Mouse (Mus musculus) megakaryocyte, adult 5-6 weeks (primary cell): Measurements from ENCODE around the gene Crlf1. TPM values are rescaled to one million over a fixed set of nuclear protein-coding genes. Genes with fewer than 3 reads are reported as not detected.
A peak's percentile ranks its signal among the peaks of the same experiment; 100 is the strongest.

Experiments used
- ATAC-seq: 2 replicates; pipeline ENCODE4 v1.8.0; 2016; ENCODE audit warnings: mild to moderate bottlenecking, inconsistent platforms; ENCODE audit not compliant: poor library complexity, severe bottlenecking
- total RNA-seq, 2 experiments: library from RNA; stranded (forward) in 1 of 2; stranded (reverse) in 1 of 2; fragments of 153-499, 151-499 nt in 1 of 2; fragments of 221-1000, 200-1000 nt in 1 of 2; gene quantifications; 2 replicates each; pipeline versions ENCODE4 v1.2.3 to v1.2.4; 2015 to 2017

Gene Crlf1
- total RNA-seq, 2 experiments from 2014 or later, result not detected

DNA sequence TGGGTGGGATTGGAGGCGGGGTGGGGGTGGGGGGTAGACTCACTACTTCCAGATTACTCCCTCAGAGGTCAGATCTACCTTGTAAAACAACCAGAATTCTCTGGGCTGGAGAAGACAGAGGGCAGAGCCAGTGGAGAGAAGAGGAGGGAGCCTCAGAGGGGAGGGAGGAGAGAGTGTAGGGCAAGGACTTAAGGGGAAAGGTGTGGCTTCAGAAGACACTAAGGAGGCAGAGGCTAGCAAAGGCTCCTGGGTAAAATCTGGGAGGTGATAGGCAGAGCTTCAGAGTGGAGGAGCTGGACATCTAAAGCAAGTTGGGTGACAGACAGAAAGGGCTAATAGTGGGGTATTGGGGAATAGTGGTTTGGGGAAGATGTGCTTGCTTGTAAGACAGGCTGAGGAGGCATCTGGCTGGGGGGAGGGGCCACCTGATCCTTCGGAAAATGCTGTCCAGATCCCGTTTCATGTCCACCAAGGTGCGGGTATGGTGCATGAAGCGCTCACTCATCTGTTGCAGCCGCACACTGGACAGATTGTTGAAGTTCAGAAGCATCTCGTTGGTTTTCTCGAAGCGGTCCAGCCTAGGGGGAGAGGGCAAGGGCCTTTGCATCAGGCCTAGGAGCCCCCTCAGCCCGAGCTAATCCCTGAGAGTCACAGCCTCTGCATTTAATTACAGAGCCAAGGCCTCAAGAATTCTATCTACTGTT is 25.1 kb downstream of the Crlf1 start:
- ATAC-seq, result no peak

DNA sequence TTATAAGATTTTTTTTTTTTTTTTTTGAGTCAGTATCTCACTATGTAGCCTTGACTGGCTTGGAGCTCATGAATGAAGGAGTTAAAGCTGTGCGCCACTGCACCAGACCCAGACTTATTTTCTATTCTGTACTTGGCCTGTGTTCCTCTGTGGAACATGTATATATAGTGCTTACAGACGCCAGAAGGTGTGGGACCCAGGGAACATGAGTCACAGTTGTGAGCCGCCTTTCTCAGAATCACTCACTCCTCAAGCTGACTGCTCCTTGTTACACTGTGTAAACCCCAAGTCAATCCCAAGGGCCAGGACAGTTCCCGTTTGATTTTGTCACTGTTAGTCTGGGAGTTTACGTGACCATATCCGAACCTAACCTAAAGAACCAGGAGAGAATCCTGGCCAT is 26.1 kb downstream of the Crlf1 start:
- no peak for ATAC-seq

GRCm38 (mm10) chr8:70519606-70520005 is 26.6 kb downstream of the Crlf1 start:
- no peak for ATAC-seq

- ATAC-seq, result peak; percentile 93
Measured at GRCm38 (mm10) chr8:70522592-70523403, 29.8 kb downstream of the Crlf1 start.

GRCm38 (mm10) chr8:70527111-70527511 is 34.2 kb downstream of the Crlf1 start:
- no peak for ATAC-seq

DNA sequence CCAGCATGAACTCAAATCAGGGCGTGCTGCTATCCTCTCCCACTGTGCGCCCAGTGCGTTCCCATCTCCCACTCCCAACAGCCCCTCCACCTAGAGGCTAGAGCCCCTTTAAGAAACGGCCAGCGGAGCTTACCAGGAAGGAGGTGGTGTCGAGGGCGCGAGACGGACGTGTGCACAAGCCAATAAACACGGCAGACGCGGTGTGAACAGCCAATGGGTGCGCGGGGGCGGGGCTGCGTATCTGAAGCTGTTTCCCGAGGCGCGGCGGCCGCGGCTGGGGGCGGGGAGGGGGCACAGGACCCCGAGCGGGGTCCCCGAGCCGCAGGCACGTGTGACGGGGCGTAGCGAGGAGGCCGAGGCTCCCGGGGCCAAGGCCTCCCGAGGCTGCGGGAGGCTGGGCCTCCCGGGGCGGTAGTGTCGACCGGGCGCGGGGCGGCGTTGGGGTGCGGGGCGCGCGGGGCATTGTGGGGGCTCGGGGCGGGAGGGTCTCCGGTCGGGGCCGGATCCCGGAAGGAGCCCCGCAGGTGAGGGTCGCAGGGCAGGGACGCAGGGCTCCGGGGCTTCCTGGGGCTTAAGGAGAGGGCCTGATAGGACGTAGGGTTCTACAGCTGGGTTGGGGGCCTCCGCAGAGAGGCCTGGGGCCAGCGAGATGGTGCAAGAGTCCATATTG is 34.7 kb downstream of the Crlf1 start, which contains the start of the genes Fkbp8 and Kxd1:
TSS of gene Fkbp8 (plus strand) at position 213 of the 670 bp plus-strand sequence.
TSS of gene Kxd1 (minus strand) at position 445 of the 670 bp plus-strand sequence.
- ATAC-seq, result peak; percentile 91

DNA sequence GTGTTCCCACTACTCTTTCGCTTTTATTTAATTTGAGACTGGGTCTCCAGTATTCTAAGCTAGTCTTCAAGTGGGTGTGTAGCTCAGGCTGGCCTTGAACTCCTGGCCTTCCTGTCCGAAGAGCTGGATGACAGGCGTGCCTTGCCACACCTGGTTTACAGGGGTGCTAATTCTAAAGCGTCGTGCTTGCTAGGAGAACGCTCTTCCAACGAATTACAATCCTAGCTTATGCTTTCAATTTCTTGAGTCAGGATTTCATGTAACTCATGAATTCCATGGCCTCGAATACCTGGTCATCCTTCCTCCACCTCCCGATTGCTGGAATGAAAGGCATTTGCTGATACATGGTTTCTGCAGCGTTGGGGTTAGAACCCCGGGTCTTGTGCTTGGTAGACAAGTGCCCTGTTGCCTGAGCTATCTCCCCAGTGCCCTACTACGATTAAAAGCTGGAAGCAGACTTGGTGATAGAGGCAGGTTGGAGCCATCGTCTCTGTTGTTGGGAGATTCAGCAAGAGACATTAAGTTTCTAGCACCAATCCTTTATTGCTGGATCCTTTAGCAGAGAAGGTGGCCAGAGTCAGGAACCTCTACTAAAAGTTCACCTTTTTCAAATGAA is 35.3 kb downstream of the Crlf1 start:
- no peak for ATAC-seq

DNA sequence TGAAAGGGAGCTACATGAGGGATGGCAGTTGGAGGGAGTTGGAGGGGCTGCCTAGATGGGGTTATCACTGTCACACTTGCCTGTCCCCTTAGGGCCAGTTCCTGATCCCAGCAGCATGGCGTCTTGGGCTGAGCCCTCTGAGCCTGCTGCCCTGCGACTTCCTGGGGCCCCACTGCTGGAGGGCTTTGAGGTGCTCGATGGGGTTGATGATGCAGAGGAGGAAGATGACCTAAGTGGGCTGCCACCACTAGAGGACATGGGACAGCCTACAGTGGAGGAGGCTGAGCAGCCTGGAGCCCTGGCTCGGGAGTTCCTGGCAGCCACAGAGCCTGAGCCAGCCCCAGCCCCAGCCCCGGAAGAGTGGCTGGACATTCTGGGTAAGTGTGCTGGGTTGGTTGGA is 36.3 kb downstream of the Crlf1 start:
- no peak for ATAC-seq

DNA sequence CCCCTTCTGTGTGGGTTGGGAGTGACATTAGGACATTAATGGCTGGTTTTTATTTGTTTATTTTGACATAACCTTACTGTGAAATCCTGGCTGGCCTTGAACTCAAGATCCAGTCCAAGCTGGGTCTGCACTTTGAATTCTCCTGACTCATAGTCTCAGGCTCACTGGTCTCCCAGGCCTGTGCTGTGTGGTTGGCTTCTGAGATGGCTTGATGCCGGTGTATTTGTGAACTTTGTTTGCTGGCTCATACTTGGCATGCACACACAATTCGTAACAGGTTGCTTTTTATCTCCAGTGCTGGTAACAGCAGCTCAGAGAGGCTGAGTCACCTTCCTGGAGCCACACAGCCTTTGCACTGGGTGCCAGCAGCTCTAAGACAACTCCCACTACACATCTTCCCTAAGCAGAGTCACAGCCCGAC is 36.8 kb downstream of the Crlf1 start:
- no peak for ATAC-seq

GRCm38 (mm10) chr8:70530314-70530713 is 37.4 kb downstream of the Crlf1 start:
- ATAC-seq, result no peak

DNA sequence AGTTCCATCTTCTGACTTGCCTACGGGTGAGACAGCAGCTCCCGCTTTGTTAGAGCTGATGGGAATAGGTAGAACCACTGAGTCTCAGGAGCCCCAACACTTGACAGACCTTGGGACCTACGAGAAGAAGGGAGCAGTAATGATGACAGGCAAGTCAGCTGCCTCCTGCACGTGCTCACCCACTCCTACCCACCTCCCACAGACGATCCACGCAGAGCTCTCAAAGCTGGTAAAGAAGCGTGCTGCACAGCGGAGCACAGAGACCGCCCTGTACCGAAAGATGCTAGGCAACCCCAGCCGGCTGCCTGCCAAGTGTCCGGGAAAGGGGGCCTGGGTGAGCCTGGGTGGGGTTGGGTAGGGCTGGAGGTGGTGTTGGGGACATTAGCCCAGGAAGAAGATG is 41.3 kb downstream of the Crlf1 start:
- ATAC-seq, result no peak

GRCm38 (mm10) chr8:70535221-70535620 is 42.3 kb downstream of the Crlf1 start:
- ATAC-seq, result no peak

GRCm38 (mm10) chr8:70535701-70536100 is 42.7 kb downstream of the Crlf1 start:
- ATAC-seq, result no peak

DNA sequence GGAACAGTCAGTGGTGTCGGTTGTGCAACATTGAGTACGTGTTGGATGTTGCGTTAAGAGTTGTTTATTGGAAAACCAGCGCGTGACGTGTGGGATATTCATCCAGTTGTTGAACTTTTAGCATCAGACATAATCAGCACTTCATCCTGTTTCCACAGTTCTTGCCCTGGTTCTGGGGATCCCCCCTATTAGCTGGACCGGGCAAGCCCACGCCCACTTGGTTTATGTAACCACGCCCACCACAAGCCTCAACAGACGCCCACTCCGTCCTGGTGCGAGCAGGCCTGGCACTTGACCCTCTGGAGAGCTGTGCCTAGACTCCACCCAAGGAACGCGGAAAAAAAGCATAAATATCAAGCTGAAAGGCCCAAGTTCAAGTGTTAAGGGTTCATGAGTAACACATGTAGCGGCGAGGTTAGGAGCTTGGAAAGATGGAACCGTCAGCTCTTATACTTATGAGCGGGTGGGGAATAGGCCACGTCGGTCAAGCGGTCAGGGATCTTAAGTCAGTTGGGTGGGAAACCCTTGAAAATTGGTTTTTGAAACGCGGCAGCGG is 45.1 kb downstream of the Crlf1 start:
- peak; percentile 17; the same call in 1 of the 2 replicates for ATAC-seq

GRCm38 (mm10) chr8:70538633-70539076 is 45.7 kb downstream of the Crlf1 start:
- peak; percentile 78 for ATAC-seq

DNA sequence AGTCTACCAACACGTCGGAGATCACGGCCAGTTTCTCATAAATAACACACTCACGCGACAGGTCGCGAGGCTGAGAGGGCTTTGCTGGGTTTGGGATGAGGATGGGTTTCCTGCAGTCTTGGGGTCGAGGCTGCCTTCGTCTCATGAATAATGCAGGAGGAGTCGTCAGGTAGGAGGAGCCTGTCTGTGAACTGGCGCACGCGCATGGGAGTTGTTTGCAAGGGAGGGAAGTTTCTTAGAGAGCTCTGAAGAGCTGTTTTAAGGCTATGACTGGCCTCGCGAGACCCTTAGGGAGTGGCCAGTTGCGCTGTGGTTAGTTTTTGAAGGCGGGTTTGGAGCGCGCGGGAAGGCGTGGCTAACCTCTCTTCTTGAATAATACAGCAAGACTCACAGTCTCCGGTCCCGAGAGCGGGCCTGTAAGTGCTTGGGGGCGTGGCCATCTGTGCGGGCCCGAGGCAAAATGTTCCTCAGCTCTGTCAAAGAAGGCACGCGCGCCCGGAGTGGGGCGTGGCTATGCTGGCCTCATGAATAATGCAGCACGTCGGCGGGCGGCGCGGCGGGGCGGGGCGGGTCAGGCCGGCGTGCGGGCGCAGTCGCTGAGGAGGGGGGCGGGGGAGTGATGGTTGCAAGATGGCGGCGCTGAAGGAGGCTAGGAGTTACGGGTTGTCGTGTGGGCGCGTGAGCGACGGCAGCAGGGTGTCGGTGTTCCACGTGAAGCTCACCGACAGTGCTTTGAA is 46.3 kb downstream of the Crlf1 start, which contains the start of gene Ell:
TSS of gene Ell (plus strand) at position 381 of the 737 bp plus-strand sequence.
- peak; percentile 65 for ATAC-seq

GRCm38 (mm10) chr8:70540013-70540506 is 47.1 kb downstream of the Crlf1 start:
- no peak for ATAC-seq

- no peak for ATAC-seq
Measured at GRCm38 (mm10) chr8:70540507-70541071, 47.6 kb downstream of the Crlf1 start.

DNA sequence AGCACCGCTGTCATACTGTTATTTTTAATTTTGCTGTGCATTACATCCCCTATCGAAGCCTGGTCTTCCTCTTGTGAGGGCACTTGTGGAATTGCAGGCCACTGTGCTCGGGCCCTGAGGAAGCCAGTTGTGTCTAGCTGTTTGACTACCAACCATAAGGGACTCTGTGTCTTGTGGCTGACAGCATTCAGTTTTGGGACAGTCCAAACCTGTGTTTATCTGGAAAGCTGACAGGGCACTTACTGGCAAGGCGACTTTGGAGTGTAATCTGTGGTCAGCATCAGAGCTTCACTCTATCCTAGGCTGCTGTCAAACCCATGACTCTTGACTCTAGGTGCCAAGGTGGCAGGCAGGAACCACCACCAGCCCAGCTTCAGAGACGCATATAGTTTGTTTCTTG is 48.1 kb downstream of the Crlf1 start:
- ATAC-seq, result no peak
